Mouse (Mus musculus) bone marrow, adult 2 months (tissue): ENCODE results near the gene Lamtor3. TPM values are rescaled to one million over a fixed set of nuclear protein-coding genes. Genes with fewer than 3 reads are reported as not detected.

ENCODE experiments used
- H3K27ac ChIP-seq: fragments of 200-500 bp; 2 replicates; pipeline ENCODE4 v1.5.1; 2012; ENCODE audit warnings: low read depth, mild to moderate bottlenecking, control low read depth, inconsistent platforms, low read length; ENCODE audit not compliant: control insufficient read depth, poor library complexity, insufficient read depth
- H3K4me1 ChIP-seq: fragments of 200-500 bp; 2 replicates; pipeline ENCODE4 v1.6.1; 2011; ENCODE audit warnings: low read length; ENCODE audit not compliant: control insufficient read depth, insufficient read depth
- H3K4me3 ChIP-seq: fragments of 200-500 bp; replicated peaks from 2 replicates; pipeline ENCODE3; 2011; ENCODE audit warnings: mild to moderate bottlenecking, low read depth, low read length, control low read depth; ENCODE audit not compliant: control insufficient read depth
- CTCF ChIP-seq: fragments of 200-500 bp; IDR thresholded peaks from 2 replicates; pipeline ENCODE4 v1.5.1; 2011; ENCODE audit warnings: low read length, control low read depth; ENCODE audit not compliant: control insufficient read depth, insufficient read depth
- POLR2A ChIP-seq: fragments of 200-500 bp; IDR thresholded peaks from 2 replicates; pipeline ENCODE4 v1.6.1; 2011; ENCODE audit warnings: low read depth, mild to moderate bottlenecking, control low read depth, low read length, borderline replicate concordance; ENCODE audit not compliant: control insufficient read depth
- WGBS: fragments of 180-500 bp; shearing (Covaris S2); methylation state at CpG from one replicate; pipeline ENCODE4 v1.1.7; 2018; 5-methylcytosine and 5-hydroxymethylcytosine counted together
- polyA plus RNA-seq: library from polyadenylated mRNA; stranded (reverse); fragments of >200 nt; gene quantifications from 2 replicates; pipeline ENCODE4 v1.2.4, GENCODE M21; 2011; ENCODE audit warnings: low replicate concordance; ENCODE audit not compliant: missing spikeins, insufficient read depth, insufficient read length

The Lamtor3 gene
- polyA plus RNA-seq, 1 experiment = 45.1 TPM

GRCm38 (mm10) chr3:137951819-137952218, 33.5 kb downstream of the Lamtor3 start:
- peak overlapping the region; percentile 64 for H3K27ac ChIP-seq
- H3K4me3 ChIP-seq = no peak overlapping the region
- peaks cover 24% of the 10 kb centered on the region for H3K4me1 ChIP-seq
- WGBS = 27% methylated on average over 7 of the region's 7 CpGs
- TF ChIP-seq CTCF = no peak
- no peak for TF ChIP-seq POLR2A

- H3K4me3 ChIP-seq = no peak overlapping the region
- TF ChIP-seq CTCF (no peak), POLR2A (no peak)
- peak overlapping the region; percentile 64 for H3K27ac ChIP-seq
- 19% methylated on average over 4 of the region's 4 CpGs for WGBS
- peaks cover 23% of the 10 kb centered on the region for H3K4me1 ChIP-seq
Observed at GRCm38 (mm10) chr3:137952225-137952913, 34.1 kb downstream of the Lamtor3 start.

GRCm38 (mm10) chr3:137952914-137953880, 34.9 kb downstream of the Lamtor3 start:
- TF ChIP-seq POLR2A (no peak), CTCF (no peak)
- peaks cover 23% of the 10 kb centered on the region for H3K4me1 ChIP-seq
- H3K4me3 ChIP-seq = no peak overlapping the region
- 7% methylated on average over 14 of the region's 14 CpGs for WGBS
- H3K27ac ChIP-seq = peak overlapping the region; percentile 50

GRCm38 (mm10) chr3:137954256-137954916, 36.1 kb downstream of the Lamtor3 start:
- Histone ChIP-seq H3K4me3 (no peak overlapping the region), H3K4me1 (peaks cover 21% of the 10 kb centered on the region), H3K27ac (peak overlapping the region; percentile 34)
- no peak for TF ChIP-seq POLR2A
- no peak for TF ChIP-seq CTCF
- WGBS = 65% methylated on average over 23 of the region's 23 CpGs

GRCm38 (mm10) chr3:137955560-137956081, 37.3 kb downstream of the Lamtor3 start:
- TF ChIP-seq POLR2A (no peak), CTCF (no peak)
- 2% methylated on average over 16 of the region's 16 CpGs for WGBS
- H3K27ac ChIP-seq = no peak overlapping the region
- peaks cover 17% of the 10 kb centered on the region for H3K4me1 ChIP-seq
- no peak overlapping the region for H3K4me3 ChIP-seq

- H3K4me1 ChIP-seq = peaks cover 5% of the 10 kb centered on the region
- no peak overlapping the region for H3K27ac ChIP-seq
- 42% methylated on average over 9 of the region's 9 CpGs for WGBS
Observed at GRCm38 (mm10) chr3:137957864-137958263, 39.6 kb downstream of the Lamtor3 start.

GRCm38 (mm10) chr3:137958352-137958751, 40.0 kb downstream of the Lamtor3 start:
- TF ChIP-seq POLR2A (no peak), CTCF (no peak)
- WGBS = 90% methylated on average over 4 of the region's 4 CpGs
- no peak overlapping the region for H3K4me3 ChIP-seq
- H3K27ac ChIP-seq = no peak overlapping the region
- H3K4me1 ChIP-seq = peaks cover 5% of the 10 kb centered on the region

More at GRCm38 (mm10) chr3:137957864-137958263, 39.6 kb downstream of the Lamtor3 start:
- H3K4me3 ChIP-seq = no peak overlapping the region
- TF ChIP-seq POLR2A (no peak), CTCF (no peak)
